Mouse (Mus musculus) embryonic facial prominence, embryonic 11.5 days (tissue): ENCODE measurements around the gene Fam71d. TPM values are rescaled to one million over a fixed set of nuclear protein-coding genes. Genes with fewer than 3 reads are reported as not detected.

ENCODE experiments used
- ATAC-seq: fragments of 200-750 bp; cut with Nextera tagmentation; replicated peaks from 2 replicates; pipeline ENCODE4 v1.8.0; 2017; ENCODE audit warnings: low read depth; ENCODE audit not compliant: insufficient number of reproducible peaks, low FRiP score, low TSS enrichment
- DNase-seq: peaks from one replicate; pipeline ENCODE4 v3.0.0-alpha.2; 2015; ENCODE audit warnings: low spot score
- H3K27ac ChIP-seq: fragments of 300-500 bp; sonication (generic); replicated peaks from 2 replicates; pipeline ENCODE4 v1.5.1; 2014; ENCODE audit warnings: mild to moderate bottlenecking, low read depth, low read length, control low read depth
- H3K27me3 ChIP-seq: fragments of 300-500 bp; sonication (generic); 2 replicates; pipeline ENCODE4 v1.6.1; 2014; ENCODE audit warnings: mild to moderate bottlenecking, low read length, moderate library complexity, mixed read lengths; ENCODE audit not compliant: control insufficient read depth, insufficient read depth
- H3K36me3 ChIP-seq: fragments of 300-500 bp; sonication (generic); replicated peaks from 2 replicates; pipeline ENCODE4 v1.6.1; 2014; ENCODE audit warnings: low read depth, mild to moderate bottlenecking, low read length, moderate library complexity, mixed read lengths; ENCODE audit not compliant: control insufficient read depth, insufficient read depth
- H3K4me1 ChIP-seq: fragments of 300-500 bp; sonication (generic); 2 replicates; pipeline ENCODE4 v1.6.1; 2014; ENCODE audit warnings: low read length, mixed read lengths; ENCODE audit not compliant: control insufficient read depth, insufficient read depth
- H3K4me2 ChIP-seq: fragments of 300-500 bp; sonication (generic); 2 replicates; pipeline ENCODE4 v1.6.1; 2014; ENCODE audit warnings: low read depth, mild to moderate bottlenecking, control low read depth, low read length, moderate library complexity
- H3K4me3 ChIP-seq: fragments of 300-500 bp; sonication (generic); 2 replicates; pipeline ENCODE4 v1.5.1; 2014; ENCODE audit warnings: low read depth, low read length, control low read depth
- H3K9ac ChIP-seq: fragments of 300-500 bp; sonication (generic); replicated peaks from 2 replicates; pipeline ENCODE4 v1.6.1; 2014; ENCODE audit warnings: mild to moderate bottlenecking, control low read depth, low read length
- H3K9me3 ChIP-seq: fragments of 300-500 bp; sonication (generic); replicated peaks from 2 replicates; pipeline ENCODE4 v1.6.1; 2016; ENCODE audit warnings: mild to moderate bottlenecking, low read length, inconsistent platforms, mixed read lengths; ENCODE audit not compliant: control insufficient read depth
- WGBS: fragments of 180-500 bp; shearing (Covaris S2); extraction: QIAGEN DNeasy Blood & Tissue Kit; methylation state at CpG from one replicate; pipeline ENCODE4 v1.1.7; 2014; 5-methylcytosine and 5-hydroxymethylcytosine counted together
- polyA plus RNA-seq: library from polyadenylated mRNA; unstranded; fragments of >200 nt; fragmentation: Nextera tagmentation; extraction: Ambion mirVana; gene quantifications from 2 replicates; pipeline ENCODE4 v1.2.1, GENCODE M21; 2014

Gene Fam71d
- polyA plus RNA-seq, 1 experiment from 2014 or later: not detected

GRCm38 (mm10) chr12:78685669-78686215, 5.6 kb upstream of the Fam71d start:
- Histone ChIP-seq H3K4me3 (no peak overlapping the region), H3K4me2 (no peak overlapping the region), H3K27me3 (no peaks in the 10 kb centered on the region), H3K4me1 (no peaks in the 10 kb centered on the region), H3K9ac (no peak overlapping the region), H3K9me3 (no peaks in the 10 kb centered on the region), H3K36me3 (no peaks in the 10 kb centered on the region), H3K27ac (no peak overlapping the region)
- 73% methylated on average over 1 of the region's 1 CpGs for whole genome bisulfite sequencing
- DNase-seq (no peak), ATAC-seq (no peak)

DNA sequence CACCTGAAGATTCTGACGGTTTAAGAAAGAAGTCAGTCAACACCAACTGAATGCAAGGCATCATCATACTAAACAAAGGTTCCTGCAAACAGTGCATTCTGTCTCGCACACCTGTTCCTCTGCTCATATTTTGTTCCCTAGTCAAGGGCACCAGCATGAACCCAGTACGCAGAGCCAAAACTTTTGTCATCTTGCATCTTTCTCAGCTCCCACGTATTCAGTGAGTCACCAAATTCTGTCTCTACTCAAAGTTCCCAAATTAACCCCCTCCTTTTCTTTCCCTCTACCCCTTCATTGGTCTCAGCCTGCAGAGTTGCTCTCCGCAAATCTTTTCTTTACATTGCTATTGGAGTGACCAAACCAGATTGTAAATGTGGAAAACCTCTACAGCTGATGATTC, 2.5 kb upstream of the Fam71d start:
- no peaks in the 10 kb centered on the region for H3K9me3 ChIP-seq
- no peak for DNase-seq
- H3K27me3 ChIP-seq: no peaks in the 10 kb centered on the region
- H3K4me2 ChIP-seq: no peak overlapping the region
- no peaks in the 10 kb centered on the region for H3K36me3 ChIP-seq
- no peaks in the 10 kb centered on the region for H3K4me1 ChIP-seq
- no peak overlapping the region for H3K9ac ChIP-seq
- no peak overlapping the region for H3K27ac ChIP-seq
- no peak for ATAC-seq
- H3K4me3 ChIP-seq: no peak overlapping the region
- 88% methylated on average over 5 of the region's 5 CpGs for WGBS

DNA sequence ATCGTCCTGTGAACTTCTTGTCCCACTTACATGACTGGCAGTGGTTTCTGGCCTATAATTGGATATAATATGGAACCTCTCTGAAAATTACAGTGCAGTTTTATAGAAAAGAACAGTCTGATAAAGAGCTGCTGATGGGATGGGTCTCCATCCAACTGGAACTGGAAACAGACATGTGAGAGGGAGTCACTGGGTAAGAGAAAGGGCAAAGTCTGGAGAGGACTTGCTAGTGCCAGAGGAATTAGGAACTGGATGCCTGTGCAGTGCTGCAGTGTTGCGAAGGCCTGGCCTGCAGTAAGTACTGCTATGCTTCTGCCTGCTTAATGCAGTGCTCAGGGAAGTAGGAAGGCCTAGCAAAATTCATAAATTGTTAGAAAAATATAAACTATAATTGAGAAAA, 1.9 kb downstream of the Fam71d start:
- Histone ChIP-seq H3K4me2 (no peak overlapping the region), H3K9me3 (no peaks in the 10 kb centered on the region), H3K36me3 (no peaks in the 10 kb centered on the region), H3K27ac (no peak overlapping the region), H3K4me1 (no peaks in the 10 kb centered on the region), H3K4me3 (no peak overlapping the region), H3K9ac (no peak overlapping the region), H3K27me3 (no peaks in the 10 kb centered on the region)
- 83% methylated on average over 2 of the region's 2 CpGs for WGBS
- no peak for DNase-seq
- no peak for ATAC-seq

- ATAC-seq: no peak
Observed at GRCm38 (mm10) chr12:78717783-78718182, 26.4 kb downstream of the Fam71d start.

GRCm38 (mm10) chr12:78727723-78728122, 36.4 kb downstream of the Fam71d start:
- ATAC-seq (no peak), DNase-seq (no peak)
- H3K36me3 ChIP-seq: no peaks in the 10 kb centered on the region
- no peak overlapping the region for H3K4me2 ChIP-seq
- H3K27ac ChIP-seq: no peak overlapping the region
- no peak overlapping the region for H3K4me3 ChIP-seq
- no peaks in the 10 kb centered on the region for H3K9me3 ChIP-seq
- no peaks in the 10 kb centered on the region for H3K27me3 ChIP-seq
- 63% methylated on average over 4 of the region's 4 CpGs for WGBS
- no peaks in the 10 kb centered on the region for H3K4me1 ChIP-seq
- no peak overlapping the region for H3K9ac ChIP-seq

More at GRCm38 (mm10) chr12:78717783-78718182, 26.4 kb downstream of the Fam71d start:
- Histone ChIP-seq H3K4me2 (no peak overlapping the region), H3K27ac (no peak overlapping the region), H3K9me3 (no peaks in the 10 kb centered on the region), H3K27me3 (no peaks in the 10 kb centered on the region), H3K9ac (no peak overlapping the region), H3K36me3 (no peaks in the 10 kb centered on the region), H3K4me3 (no peak overlapping the region), H3K4me1 (no peaks in the 10 kb centered on the region)
- DNase-seq: no peak
- WGBS: 69% methylated on average over 2 of the region's 2 CpGs

DNA sequence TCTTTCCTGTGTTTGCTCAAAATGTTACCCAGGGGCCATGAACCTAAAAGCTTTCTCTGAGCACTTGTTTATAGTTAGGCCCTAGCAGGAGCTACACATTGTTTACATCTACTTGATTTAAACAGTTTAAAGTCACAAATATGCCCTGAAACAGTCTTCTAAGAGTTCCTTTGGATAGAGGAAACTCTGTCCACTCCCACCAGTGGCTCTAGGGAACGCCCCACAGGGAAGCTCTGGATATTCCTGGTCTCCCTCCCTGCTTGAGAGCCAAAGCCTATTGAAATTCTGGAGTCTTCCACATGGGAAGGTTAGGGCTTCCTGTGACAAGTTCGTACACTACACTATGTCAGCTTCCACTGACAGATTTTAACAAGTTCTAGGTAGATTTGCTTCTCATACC, 48.3 kb downstream of the Fam71d start:
- WGBS: 58% methylated on average over 2 of the region's 2 CpGs
- Histone ChIP-seq H3K9me3 (no peaks in the 10 kb centered on the region), H3K9ac (no peak overlapping the region), H3K36me3 (no peaks in the 10 kb centered on the region), H3K27me3 (no peaks in the 10 kb centered on the region), H3K4me3 (no peak overlapping the region), H3K27ac (no peak overlapping the region), H3K4me1 (no peaks in the 10 kb centered on the region), H3K4me2 (no peak overlapping the region)
- no peak for ATAC-seq
- DNase-seq: no peak

- H3K27me3 ChIP-seq: no peaks in the 10 kb centered on the region
- no peaks in the 10 kb centered on the region for H3K4me1 ChIP-seq
- no peak overlapping the region for H3K4me2 ChIP-seq
- DNase-seq: no peak
- ATAC-seq: no peak
- no peak overlapping the region for H3K4me3 ChIP-seq
- WGBS: 92% methylated on average over 2 of the region's 2 CpGs
- H3K36me3 ChIP-seq: no peaks in the 10 kb centered on the region
- H3K27ac ChIP-seq: no peak overlapping the region
- H3K9me3 ChIP-seq: no peaks in the 10 kb centered on the region
- H3K9ac ChIP-seq: no peak overlapping the region
Observed at GRCm38 (mm10) chr12:78740289-78740688, 49.0 kb downstream of the Fam71d start.

GRCm38 (mm10) chr12:78746226-78746625, 54.9 kb downstream of the Fam71d start:
- Histone ChIP-seq H3K9me3 (no peaks in the 10 kb centered on the region), H3K27ac (no peak overlapping the region), H3K27me3 (no peaks in the 10 kb centered on the region), H3K36me3 (no peaks in the 10 kb centered on the region), H3K9ac (no peak overlapping the region), H3K4me3 (no peak overlapping the region), H3K4me2 (no peak overlapping the region), H3K4me1 (no peaks in the 10 kb centered on the region)
- ATAC-seq: no peak
- DNase-seq: no peak
- WGBS: 78% methylated on average over 6 of the region's 6 CpGs
